Mouse (Mus musculus) gastrocnemius, adult 18-20 months (tissue): ENCODE results near the gene Tmem151b. TPM values are rescaled to one million over a fixed set of nuclear protein-coding genes. Genes with fewer than 3 reads are reported as not detected.

ENCODE experiments used
- DNase-seq: peaks from one replicate; pipeline ENCODE4 v3.0.0; 2021; ENCODE audit warnings: low spot score
- total RNA-seq, 2 experiments: library from RNA; stranded (reverse); gene quantifications; 2 replicates each; pipeline ENCODE4 v1.2.3; 2021

The Tmem151b gene
- total RNA-seq, 2 experiments from 2014 or later = not detected

DNA sequence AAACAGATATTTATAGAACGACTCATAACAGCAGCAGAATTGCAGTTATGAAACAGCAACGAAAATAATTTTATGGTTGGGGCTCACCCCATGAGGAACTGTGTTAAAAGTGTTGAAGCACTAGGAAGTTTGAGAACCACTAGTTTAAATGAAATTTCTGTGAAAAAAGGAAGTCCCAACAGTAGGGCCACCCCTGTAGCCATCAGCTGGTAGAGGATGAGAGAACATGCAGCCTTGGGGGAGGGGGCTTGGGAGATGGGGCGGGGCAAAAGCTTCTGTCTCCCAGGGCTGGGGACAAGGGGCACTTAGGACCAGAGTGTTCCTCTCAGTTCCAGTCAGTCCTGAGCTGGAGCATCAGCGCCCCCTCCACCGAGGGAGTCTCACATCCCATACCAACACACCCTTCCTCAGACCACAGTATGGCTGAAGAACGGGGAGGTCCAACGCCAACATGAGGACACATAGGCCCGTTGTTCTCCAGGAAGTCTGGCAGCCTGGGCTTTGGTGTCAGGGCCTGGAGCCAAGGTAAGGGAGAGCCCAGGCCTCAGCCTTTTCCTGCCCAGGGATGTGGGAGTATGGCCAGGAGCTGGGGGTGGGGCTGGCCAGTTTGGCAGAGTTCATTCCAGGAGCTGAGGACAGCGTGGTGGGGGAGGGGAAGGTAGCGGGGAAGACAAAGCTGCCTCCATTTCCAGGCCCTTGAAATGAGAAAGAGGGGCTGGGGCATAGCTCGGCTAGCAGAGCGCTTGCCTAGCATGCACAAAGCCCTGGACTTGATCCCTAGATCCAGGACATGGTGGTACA is 34.8 kb upstream of the Tmem151b start:
- peak; percentile 88 for DNase-seq

DNA sequence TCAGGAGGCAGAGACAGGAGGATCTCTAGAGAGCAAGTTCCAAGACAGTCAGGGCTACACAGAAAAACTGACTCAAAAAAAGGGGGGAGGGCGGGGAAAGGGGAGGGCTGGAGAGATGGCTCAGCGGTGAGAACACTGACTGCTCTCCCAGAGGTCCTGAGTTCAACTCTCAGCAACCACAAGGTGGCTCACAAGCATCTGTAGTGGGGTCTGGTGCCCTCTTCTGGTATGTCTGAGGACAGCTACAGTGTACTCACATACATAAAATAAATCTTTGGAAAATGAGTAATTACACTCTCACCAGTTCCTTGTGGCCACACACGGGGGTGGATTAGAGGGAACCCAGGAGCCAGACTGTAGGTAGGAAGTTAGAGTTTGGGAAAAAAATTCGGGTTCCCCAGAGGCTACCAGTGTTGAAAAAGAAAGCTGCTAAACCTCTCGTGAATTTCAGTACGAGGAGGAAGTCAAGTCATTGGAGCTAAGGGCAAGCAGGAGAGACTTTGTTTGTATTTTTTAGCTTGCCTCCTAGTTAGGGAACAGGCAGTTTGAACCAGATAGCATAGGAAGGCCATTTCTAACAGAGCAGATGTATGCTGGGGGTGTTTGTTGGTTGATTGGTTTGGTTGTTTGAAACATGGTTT is 33.4 kb upstream of the Tmem151b start:
- DNase-seq = no peak

- DNase-seq = no peak
Observed at GRCm38 (mm10) chr17:45582188-45582587, 32.7 kb upstream of the Tmem151b start.

- DNase-seq = peak; percentile 77
Observed at GRCm38 (mm10) chr17:45581567-45581983, 32.1 kb upstream of the Tmem151b start.

DNA sequence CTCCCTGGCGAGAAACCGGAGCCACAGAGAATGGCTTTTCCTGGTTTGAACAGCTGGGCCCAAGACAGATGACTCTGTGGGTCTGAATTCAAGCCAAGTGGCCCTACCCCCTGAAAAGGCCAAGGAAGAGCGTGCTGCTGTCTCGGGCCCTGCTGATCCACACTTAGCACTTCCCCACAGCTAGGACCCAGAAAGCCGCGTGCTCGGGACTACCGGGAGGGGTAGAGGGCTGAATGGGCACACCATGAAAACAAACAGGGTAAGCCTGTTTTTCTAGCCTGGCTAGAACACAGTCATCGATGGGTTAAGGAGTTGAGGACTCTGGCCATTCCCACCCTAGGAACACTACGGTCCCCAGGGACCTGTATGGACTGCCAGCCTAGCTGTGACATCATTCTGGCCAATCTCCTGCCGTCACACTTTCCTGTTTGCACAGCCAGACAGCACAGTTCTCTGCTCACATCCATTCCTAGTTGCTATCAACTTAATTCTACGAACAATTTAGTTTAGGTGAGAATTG is 31.5 kb upstream of the Tmem151b start:
- DNase-seq = peak; percentile 52

GRCm38 (mm10) chr17:45579554-45579953 is 30.1 kb upstream of the Tmem151b start:
- DNase-seq = no peak

- DNase-seq = no peak
Observed at GRCm38 (mm10) chr17:45578843-45579242, 29.4 kb upstream of the Tmem151b start.

DNA sequence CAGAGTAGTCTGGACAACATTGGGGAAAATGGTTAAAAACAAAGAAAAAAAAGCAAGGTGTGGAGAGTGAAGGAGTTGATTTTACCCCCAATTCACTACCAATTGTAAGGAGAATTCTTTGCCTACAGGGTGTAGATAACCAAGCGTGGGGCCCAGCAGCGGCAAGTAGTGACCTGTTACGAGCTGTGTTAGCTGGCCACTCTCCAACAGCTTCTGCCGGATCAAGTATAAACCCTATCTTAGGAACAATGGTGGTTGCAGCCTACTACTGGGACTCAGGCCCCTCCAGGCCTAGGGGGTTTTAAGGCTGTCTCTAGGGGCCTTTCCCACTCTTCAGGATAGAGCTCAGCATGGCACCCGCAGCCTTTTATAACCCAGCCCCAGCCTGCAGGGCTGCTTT is 28.8 kb upstream of the Tmem151b start:
- DNase-seq = no peak

- no peak for DNase-seq
Observed at GRCm38 (mm10) chr17:45575123-45575897, 25.8 kb upstream of the Tmem151b start.

- DNase-seq = peak; percentile 70
Observed at GRCm38 (mm10) chr17:45574129-45574761, 24.8 kb upstream of the Tmem151b start.

GRCm38 (mm10) chr17:45573780-45574123 is 24.3 kb upstream of the Tmem151b start:
- DNase-seq = peak; percentile 97

DNA sequence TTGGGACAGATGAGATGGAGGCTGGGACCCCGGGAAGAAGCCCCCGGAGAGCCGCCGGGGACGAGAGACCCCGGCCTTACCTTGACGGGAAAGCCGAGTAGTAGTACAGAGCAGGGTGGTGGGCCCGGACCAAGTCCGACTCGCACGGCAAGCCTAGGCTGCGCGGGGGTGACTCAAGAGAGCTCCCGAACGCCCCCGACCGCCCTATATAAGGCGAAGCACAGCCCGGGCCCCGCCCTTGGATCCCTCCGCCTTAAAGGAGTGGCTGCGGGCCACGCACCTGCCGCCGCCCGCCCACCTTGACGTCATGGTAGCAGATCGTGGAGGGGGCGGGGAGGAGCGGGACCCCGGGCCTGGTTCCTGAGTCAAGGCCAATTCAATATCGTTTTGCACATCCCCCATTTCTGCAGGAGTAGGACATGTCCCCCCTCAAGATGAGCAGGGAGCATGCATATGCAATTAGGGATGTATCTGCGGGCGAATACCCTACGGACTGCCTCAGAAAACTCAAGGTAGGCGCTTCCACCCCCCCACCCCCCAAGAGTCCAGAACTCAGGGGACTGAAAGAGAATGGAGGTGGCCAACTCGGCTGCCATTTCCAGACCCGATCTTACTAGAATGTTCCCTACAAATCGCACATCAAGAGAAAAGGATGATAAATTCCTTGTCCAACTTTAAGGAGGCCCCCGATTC is 23.8 kb upstream of the Tmem151b start, which contains the start of gene Hsp90ab1:
Gene Hsp90ab1, minus strand, starts transcription at position 185 of the 693 bp plus-strand sequence.
- peak; percentile 99 for DNase-seq

DNA sequence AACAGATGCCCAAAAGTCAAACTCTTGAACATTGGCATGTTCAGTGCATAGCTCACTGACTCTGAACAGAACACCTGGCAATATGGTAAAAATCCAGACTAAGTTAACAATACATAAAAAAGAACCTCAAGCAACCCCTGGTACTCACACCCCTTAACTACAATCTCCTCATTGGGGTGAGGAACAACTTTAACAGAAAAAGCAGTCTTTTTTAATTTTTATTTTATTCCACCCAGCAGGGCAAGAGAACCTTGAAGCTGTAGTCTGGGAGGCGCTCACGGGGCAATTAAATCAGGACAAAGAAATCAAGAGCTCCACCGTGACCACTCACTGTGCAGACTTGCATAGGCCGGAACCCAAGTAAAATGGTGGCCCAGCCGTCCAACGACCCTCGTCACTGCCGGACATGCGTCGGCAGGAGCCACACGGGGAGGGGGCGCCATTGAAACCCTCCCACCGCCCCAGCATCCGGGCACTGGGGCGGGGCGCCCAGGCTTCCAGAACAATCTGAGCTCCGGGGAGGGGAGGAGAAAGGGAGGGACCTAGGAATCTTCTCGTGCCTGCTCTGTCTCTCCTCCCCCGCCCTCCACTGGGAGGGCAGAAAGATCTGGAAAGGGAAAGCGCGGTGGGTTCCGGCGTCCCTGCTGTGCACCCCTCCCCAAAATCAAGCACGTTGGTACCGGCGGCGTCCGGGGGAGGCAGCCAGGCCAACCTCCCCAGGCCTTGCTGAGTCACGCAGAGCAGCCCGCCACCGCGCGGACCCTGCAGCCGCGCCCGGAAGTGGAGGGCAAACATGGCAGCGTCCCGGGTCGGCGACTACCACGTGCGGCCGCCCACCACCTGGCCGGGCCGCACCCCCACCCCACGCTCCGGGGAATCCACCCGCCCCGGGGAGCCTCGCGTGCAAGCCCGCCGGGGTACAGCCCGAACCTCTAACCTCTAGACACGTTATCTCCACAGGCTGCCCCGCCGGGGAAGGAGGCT is 22.9 kb upstream of the Tmem151b start:
- peak; percentile 72 for DNase-seq

GRCm38 (mm10) chr17:45569999-45570398 is 20.5 kb upstream of the Tmem151b start:
- DNase-seq = no peak

- DNase-seq = no peak
Observed at GRCm38 (mm10) chr17:45568990-45569389, 19.5 kb upstream of the Tmem151b start.

GRCm38 (mm10) chr17:45567162-45567601 is 17.7 kb upstream of the Tmem151b start:
- DNase-seq = no peak

DNA sequence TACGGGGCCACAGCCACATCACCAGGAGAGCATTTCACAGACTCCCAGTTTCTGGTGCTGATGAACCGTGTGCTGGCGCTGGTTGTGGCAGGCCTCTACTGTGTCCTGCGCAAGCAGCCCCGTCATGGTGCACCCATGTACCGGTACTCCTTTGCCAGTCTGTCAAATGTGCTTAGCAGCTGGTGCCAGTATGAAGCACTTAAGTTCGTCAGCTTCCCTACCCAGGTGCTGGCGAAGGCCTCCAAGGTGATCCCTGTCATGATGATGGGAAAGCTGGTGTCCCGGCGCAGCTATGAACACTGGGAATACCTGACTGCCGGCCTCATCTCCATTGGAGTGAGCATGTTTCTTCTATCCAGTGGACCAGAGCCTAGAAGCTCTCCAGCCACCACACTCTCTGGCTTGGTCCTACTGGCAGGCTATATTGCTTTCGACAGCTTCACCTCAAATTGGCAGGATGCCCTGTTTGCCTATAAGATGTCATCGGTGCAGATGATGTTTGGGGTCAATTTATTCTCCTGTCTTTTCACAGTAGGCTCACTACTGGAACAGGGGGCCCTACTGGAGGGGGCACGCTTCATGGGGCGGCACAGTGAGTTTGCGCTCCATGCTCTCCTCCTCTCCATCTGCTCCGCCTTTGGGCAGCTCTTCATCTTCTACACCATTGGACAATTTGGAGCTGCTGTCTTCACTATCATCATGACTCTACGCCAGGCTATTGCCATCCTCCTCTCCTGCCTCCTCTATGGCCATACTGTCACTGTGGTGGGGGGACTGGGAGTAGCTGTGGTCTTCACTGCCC is 17.1 kb upstream of the Tmem151b start:
- no peak for DNase-seq

GRCm38 (mm10) chr17:45566031-45566359 is 16.5 kb upstream of the Tmem151b start:
- DNase-seq = no peak

GRCm38 (mm10) chr17:45565103-45565502 is 15.6 kb upstream of the Tmem151b start:
- no peak for DNase-seq
